Mouse (Mus musculus) small intestine, adult 2 months (tissue): ENCODE results near the gene Ociad2. TPM values are rescaled to one million over a fixed set of nuclear protein-coding genes. Genes with fewer than 3 reads are reported as not detected.

Source experiments
- H3K27ac ChIP-seq: fragments of 200-500 bp; 2 replicates; pipeline ENCODE4 v1.5.1; 2012; ENCODE audit warnings: low read depth, low read length, control low read depth, inconsistent platforms; ENCODE audit not compliant: insufficient read depth
- H3K27me3 ChIP-seq: fragments of 200-500 bp; 2 replicates; pipeline ENCODE4 v1.6.1; 2012; ENCODE audit warnings: mild to moderate bottlenecking, moderate library complexity, low read length, inconsistent platforms; ENCODE audit not compliant: control insufficient read depth, insufficient read depth
- H3K36me3 ChIP-seq: fragments of 200-500 bp; 2 replicates; pipeline ENCODE4 v1.6.1; 2012; ENCODE audit warnings: mild to moderate bottlenecking, low read length, control low read depth, inconsistent platforms; ENCODE audit not compliant: control insufficient read depth, insufficient read depth
- H3K4me1 ChIP-seq: fragments of 200-500 bp; 2 replicates; pipeline ENCODE4 v1.6.1; 2012; ENCODE audit warnings: low read length, inconsistent platforms, mixed read lengths; ENCODE audit not compliant: control insufficient read depth, insufficient read depth, insufficient read length
- H3K4me3 ChIP-seq: fragments of 200-500 bp; 2 replicates; pipeline ENCODE4 v1.5.1; 2012; ENCODE audit warnings: low read depth, mild to moderate bottlenecking, control low read depth, inconsistent platforms, low read length, moderate library complexity
- CTCF ChIP-seq: fragments of 200-500 bp; IDR thresholded peaks from 2 replicates; pipeline ENCODE4 v1.5.1; 2012; ENCODE audit warnings: low read depth, mild to moderate bottlenecking, control low read depth, inconsistent platforms, low read length, moderate library complexity, mixed read lengths; ENCODE audit not compliant: insufficient replicate concordance, insufficient read length; ENCODE audit errors: extremely low read depth
- POLR2A ChIP-seq: fragments of 200-500 bp; IDR thresholded peaks from 2 replicates; pipeline ENCODE4 v1.6.1; 2012; ENCODE audit warnings: low read depth, mild to moderate bottlenecking, control low read depth, inconsistent platforms, low read length, moderate library complexity
- WGBS: fragments of 180-500 bp; shearing (Covaris S2); methylation state at CpG from one replicate; pipeline ENCODE4 v1.1.7; 2018; 5-methylcytosine and 5-hydroxymethylcytosine counted together
- polyA plus RNA-seq: library from polyadenylated mRNA; depleted of rRNA; stranded (reverse); fragments of >200 nt; gene quantifications from 2 replicates; pipeline ENCODE4 v1.2.3, GENCODE M21; 2012

Ociad2 gene
- polyA plus RNA-seq, 1 experiment: 10.6 TPM

DNA sequence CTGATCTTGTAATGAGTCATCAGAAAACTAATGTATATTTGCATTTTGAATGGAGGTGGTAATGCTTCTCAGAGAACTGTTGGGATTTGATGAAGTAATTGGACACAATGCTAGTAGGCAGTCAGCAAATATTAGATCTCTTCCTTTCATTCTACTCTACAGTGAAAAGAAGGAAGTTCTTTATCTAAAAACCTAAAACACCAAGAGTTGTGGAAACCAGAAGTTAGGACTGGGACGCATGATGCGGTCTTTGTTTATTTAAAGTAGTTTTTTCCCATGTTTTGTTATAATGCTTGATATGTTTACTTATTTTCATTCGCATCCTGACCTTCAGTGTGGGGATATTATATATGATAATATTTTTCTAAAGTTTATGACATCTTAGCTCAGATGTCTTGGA is 33.5 kb downstream of the Ociad2 start:
- peaks cover 61% of the 10 kb centered on the region for H3K36me3 ChIP-seq
- no peaks in the 10 kb centered on the region for H3K27me3 ChIP-seq
- no peaks in the 10 kb centered on the region for H3K4me1 ChIP-seq
- no peak overlapping the region for H3K27ac ChIP-seq
- H3K4me3 ChIP-seq: no peak overlapping the region
- no peak for TF ChIP-seq POLR2A
- no peak for TF ChIP-seq CTCF
- WGBS: 87% methylated on average over 3 of the region's 3 CpGs

DNA sequence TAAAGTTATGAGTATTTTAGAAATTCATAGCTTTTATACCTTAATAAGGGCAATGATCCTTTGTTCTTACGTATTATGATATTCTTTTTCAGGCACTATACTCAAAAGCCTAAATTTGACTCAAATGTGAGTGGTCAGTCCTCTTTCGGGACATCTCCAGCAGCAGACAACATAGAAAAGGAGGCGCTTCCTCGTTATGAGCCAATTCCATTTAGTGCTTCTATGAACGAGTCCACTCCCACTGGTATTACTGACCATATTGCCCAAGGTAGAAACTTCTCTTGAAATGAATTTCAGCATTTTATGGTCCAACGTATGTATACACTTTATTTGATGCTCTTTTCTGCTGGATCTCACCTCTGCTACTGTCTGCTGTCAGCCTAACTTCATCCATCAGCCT is 34.3 kb downstream of the Ociad2 start:
- 92% methylated on average over 6 of the region's 6 CpGs for WGBS
- TF ChIP-seq POLR2A (no peak), CTCF (no peak)
- no peaks in the 10 kb centered on the region for H3K4me1 ChIP-seq
- H3K27me3 ChIP-seq: no peaks in the 10 kb centered on the region
- H3K36me3 ChIP-seq: peaks cover 66% of the 10 kb centered on the region
- H3K27ac ChIP-seq: no peak overlapping the region
- H3K4me3 ChIP-seq: no peak overlapping the region

DNA sequence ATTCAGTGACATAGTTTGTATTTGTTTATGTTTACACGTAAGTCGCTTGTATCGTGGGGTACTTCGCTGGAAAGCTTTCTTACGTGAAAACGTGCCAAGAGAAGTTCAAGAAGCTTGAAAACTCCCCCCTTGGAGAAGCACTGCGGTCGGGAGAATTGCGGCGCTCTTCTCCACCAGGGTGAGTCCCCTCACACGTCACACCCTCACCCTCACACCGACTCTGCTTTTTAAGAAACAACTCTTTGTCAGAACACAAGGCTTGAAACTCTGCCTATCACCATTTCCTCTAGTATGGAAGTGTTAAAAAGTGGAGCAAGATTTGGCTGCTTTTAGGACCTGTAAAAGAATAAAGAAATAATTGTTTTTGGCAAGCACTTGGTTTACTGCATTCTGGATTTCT is 36.3 kb downstream of the Ociad2 start:
- H3K4me1 ChIP-seq: no peaks in the 10 kb centered on the region
- peaks cover 68% of the 10 kb centered on the region for H3K36me3 ChIP-seq
- TF ChIP-seq POLR2A: no peak
- no peak for TF ChIP-seq CTCF
- no peak overlapping the region for H3K4me3 ChIP-seq
- WGBS: 85% methylated on average over 12 of the region's 12 CpGs
- H3K27me3 ChIP-seq: no peaks in the 10 kb centered on the region
- no peak overlapping the region for H3K27ac ChIP-seq

DNA sequence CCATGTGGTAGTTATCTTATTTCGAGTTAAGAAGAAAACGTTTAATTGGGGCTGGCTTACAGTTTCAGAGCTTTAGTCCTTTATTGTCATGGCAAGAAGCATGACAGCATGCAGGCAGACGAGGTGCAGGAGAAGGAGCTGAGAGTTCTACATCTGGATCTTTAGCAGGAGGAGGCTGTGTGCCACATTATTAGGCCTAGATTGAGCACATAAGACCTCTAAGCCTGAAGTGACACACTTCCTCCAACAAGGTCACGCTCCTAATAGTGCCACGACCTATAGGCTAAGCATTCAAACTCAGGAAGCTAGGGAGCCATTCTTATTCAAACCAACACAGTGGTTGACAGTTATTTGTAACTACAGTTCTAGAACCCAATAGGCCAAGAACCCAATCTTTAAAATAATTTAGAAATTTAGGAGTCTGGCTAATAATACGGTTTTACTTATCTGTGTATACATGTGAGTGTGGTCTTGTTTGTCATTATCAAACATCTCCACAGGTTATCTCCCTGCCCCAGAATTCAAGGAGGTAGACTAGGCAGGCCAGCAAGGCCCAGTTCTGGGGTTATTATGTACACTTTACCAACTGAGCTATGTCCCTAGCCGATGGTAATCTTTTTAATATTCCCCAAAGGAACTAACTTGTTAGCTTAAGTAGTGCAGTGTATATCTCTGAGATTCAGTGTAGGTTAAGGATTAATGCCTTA is 39.1 kb downstream of the Ociad2 start:
- Histone ChIP-seq H3K4me3 (no peak overlapping the region), H3K4me1 (no peaks in the 10 kb centered on the region), H3K27ac (no peak overlapping the region), H3K36me3 (peaks cover 55% of the 10 kb centered on the region), H3K27me3 (no peaks in the 10 kb centered on the region)
- WGBS: 84% methylated on average over 7 of the region's 7 CpGs
- TF ChIP-seq POLR2A (no peak), CTCF (no peak)

DNA sequence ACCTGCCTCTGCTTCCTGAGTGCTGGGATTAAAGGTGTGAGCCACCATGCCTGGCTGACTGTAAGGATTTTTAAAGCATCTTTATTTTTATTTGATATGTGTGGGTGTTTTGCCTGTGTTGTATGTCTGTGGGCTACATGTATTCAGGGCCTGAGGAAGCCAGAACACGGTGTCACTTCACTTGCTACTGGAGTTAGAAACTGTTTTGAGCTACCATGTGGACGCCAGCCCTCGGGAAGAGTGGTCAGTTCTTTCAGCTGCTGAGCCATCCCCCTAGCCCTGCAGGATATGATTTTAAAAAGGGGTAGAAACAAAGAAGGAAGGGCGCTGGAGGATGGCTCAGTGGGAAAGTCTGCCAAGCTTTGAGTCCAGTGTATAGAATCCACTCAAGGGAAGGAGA is 44.9 kb downstream of the Ociad2 start:
- no peak overlapping the region for H3K4me3 ChIP-seq
- H3K36me3 ChIP-seq: peaks cover 31% of the 10 kb centered on the region
- H3K4me1 ChIP-seq: peaks cover 5% of the 10 kb centered on the region; the same call in 1 of the 2 replicates
- WGBS: 83% methylated on average over 4 of the region's 4 CpGs
- no peak overlapping the region for H3K27ac ChIP-seq
- TF ChIP-seq POLR2A (no peak), CTCF (no peak)
- no peaks in the 10 kb centered on the region for H3K27me3 ChIP-seq

DNA sequence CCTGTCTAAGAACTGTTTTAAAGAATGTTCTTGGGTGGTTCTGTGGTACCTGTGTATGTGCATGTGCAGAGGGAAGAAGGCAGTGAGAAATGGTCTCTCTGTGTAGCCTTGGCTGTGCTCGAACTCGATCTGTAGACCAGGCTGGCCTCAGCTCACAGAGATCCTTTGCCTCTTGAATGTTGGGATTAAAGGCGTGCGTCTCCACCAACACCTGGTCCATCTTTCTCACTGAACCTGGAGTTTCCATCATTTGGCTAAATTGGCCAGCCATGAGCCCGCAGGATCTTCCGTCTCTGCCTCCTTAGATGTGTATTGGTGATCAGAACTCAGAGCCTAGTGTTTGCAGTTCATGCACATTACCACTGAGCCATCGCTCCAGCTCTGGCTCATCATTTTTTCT is 45.8 kb downstream of the Ociad2 start:
- H3K36me3 ChIP-seq: peaks cover 25% of the 10 kb centered on the region
- TF ChIP-seq POLR2A (no peak), CTCF (no peak)

DNA sequence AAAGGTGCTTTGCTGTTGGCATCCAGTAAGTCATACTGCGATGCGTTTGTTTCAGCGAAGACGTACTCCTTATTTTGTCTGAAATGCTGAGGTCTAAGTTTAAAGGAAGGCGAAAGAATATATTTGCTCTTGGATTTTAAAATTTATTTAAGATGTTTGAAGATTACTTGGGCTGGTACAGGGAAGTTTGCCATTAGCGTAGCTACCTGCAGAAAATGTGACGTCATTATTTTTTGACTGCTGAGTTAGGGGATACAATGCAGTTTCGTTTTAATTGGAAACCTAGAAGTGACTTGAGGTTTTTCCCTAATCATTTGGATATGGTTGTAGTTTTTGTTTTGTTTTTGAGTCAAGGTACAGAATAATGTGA is 47.4 kb downstream of the Ociad2 start:
- Histone ChIP-seq H3K4me3 (peak overlapping the region; percentile 100; the same call in 1 of the 2 replicates), H3K36me3 (peaks cover 18% of the 10 kb centered on the region), H3K4me1 (peaks cover 5% of the 10 kb centered on the region; the same call in 1 of the 2 replicates), H3K27ac (no peak overlapping the region), H3K27me3 (no peaks in the 10 kb centered on the region)
- WGBS: 2% methylated on average over 8 of the region's 8 CpGs
- TF ChIP-seq POLR2A: no peak
- no peak for TF ChIP-seq CTCF

More for the DNA sequence above, 45.8 kb downstream of the Ociad2 start:
- WGBS: 96% methylated on average over 7 of the region's 7 CpGs
- Histone ChIP-seq H3K27ac (no peak overlapping the region), H3K4me3 (no peak overlapping the region), H3K27me3 (no peaks in the 10 kb centered on the region), H3K4me1 (peaks cover 5% of the 10 kb centered on the region; the same call in 1 of the 2 replicates)
